Mouse (Mus musculus) lung, embryonic 14.5 days (tissue): Measurements from ENCODE around the gene Hk1. TPM values are rescaled to one million over a fixed set of nuclear protein-coding genes. Genes with fewer than 3 reads are reported as not detected.

Experiments used
- ATAC-seq: fragments of 200-750 bp; cut with Nextera tagmentation; 2 replicates; pipeline ENCODE4 v1.8.0; 2017; ENCODE audit warnings: mild to moderate bottlenecking, moderate TSS enrichment, moderate library complexity; ENCODE audit not compliant: insufficient read depth
- DNase-seq: peaks from one replicate; pipeline ENCODE4 v3.0.0-alpha.2; 2015
- H3K27ac ChIP-seq: fragments of 300-500 bp; sonication (generic); 2 replicates; pipeline ENCODE4 v1.5.1; 2014; ENCODE audit warnings: low read depth, mild to moderate bottlenecking, moderate library complexity
- H3K27me3 ChIP-seq: fragments of 300-500 bp; sonication (generic); 2 replicates; pipeline ENCODE4 v1.6.1; 2014; ENCODE audit warnings: low read length, control low read depth; ENCODE audit not compliant: insufficient read depth
- H3K36me3 ChIP-seq: fragments of 300-500 bp; sonication (generic); 2 replicates; pipeline ENCODE4 v1.6.1; 2014; ENCODE audit warnings: control low read depth; ENCODE audit not compliant: insufficient read depth
- H3K4me1 ChIP-seq: fragments of 300-500 bp; sonication (generic); 2 replicates; pipeline ENCODE4 v1.6.1; 2014; ENCODE audit warnings: antibody characterized with exemption, control low read depth; ENCODE audit not compliant: insufficient read depth
- H3K4me2 ChIP-seq: fragments of 300-500 bp; sonication (generic); 2 replicates; pipeline ENCODE4 v1.6.1; 2014; ENCODE audit warnings: mild to moderate bottlenecking
- H3K4me3 ChIP-seq: fragments of 300-500 bp; sonication (generic); 2 replicates; pipeline ENCODE4 v1.5.1; 2014; ENCODE audit warnings: low read depth, low read length
- H3K9ac ChIP-seq: fragments of 300-500 bp; sonication (generic); 2 replicates; pipeline ENCODE4 v1.6.1; 2014
- H3K9me3 ChIP-seq: fragments of 300-500 bp; sonication (generic); 2 replicates; pipeline ENCODE4 v1.6.1; 2016; ENCODE audit warnings: low read depth, low read length, control low read depth
- CTCF ChIP-seq: IDR thresholded peaks from 2 replicates; pipeline ENCODE4 v1.5.1; 2016; ENCODE audit warnings: antibody characterized with exemption, low read depth
- WGBS: fragments of 180-500 bp; shearing (Covaris S2); extraction: QIAGEN DNeasy Blood & Tissue Kit; methylation state at CpG from one replicate; pipeline ENCODE4 v1.1.7; 2014; 5-methylcytosine and 5-hydroxymethylcytosine counted together
- polyA plus RNA-seq: library from polyadenylated mRNA; unstranded; fragments of >200 nt; fragmentation: Nextera tagmentation; extraction: Ambion mirVana; gene quantifications from 2 replicates; pipeline ENCODE4 v1.2.1, GENCODE M21; 2014

Hk1 gene
- polyA plus RNA-seq, 1 experiment from 2014 or later: 20.9 TPM

- TF ChIP-seq CTCF: no peak
- H3K9ac ChIP-seq: no peak overlapping the region
Measured at GRCm38 (mm10) chr10:62336601-62337578, 42.8 kb downstream of the Hk1 start.

GRCm38 (mm10) chr10:62335423-62335776 is 44.3 kb downstream of the Hk1 start:
- H3K4me3 ChIP-seq: no peak overlapping the region
- H3K27ac ChIP-seq: no peak overlapping the region

More at GRCm38 (mm10) chr10:62336601-62337578, 42.8 kb downstream of the Hk1 start:
- ATAC-seq (no peak), DNase-seq (peak; percentile 50)
- no peak overlapping the region for H3K27ac ChIP-seq
- H3K4me2 ChIP-seq: no peak overlapping the region; the same call in 1 of the 2 replicates
- no peaks in the 10 kb centered on the region for H3K36me3 ChIP-seq
- H3K4me3 ChIP-seq: no peak overlapping the region
- 0 out of 2 replicates have a peak, but pooled peaks cover 7% of the 10 kb centered on the region for H3K4me1 ChIP-seq
- H3K9me3 ChIP-seq: no peaks in the 10 kb centered on the region
- 37% methylated on average over 12 of the region's 12 CpGs for WGBS
- H3K27me3 ChIP-seq: no peaks in the 10 kb centered on the region

GRCm38 (mm10) chr10:62334686-62335422 is 44.9 kb downstream of the Hk1 start:
- 0 out of 2 replicates have a peak, but pooled peaks cover 3% of the 10 kb centered on the region for H3K4me1 ChIP-seq
- H3K27me3 ChIP-seq: no peaks in the 10 kb centered on the region
- WGBS: 52% methylated on average over 20 of the region's 20 CpGs
- no peaks in the 10 kb centered on the region for H3K36me3 ChIP-seq
- no peak overlapping the region for H3K9ac ChIP-seq
- DNase-seq (no peak), ATAC-seq (no peak)
- no peak for TF ChIP-seq CTCF
- no peak overlapping the region for H3K27ac ChIP-seq
- H3K4me2 ChIP-seq: 0 out of 2 replicates have a peak overlapping the region, but pooled peaks have one; percentile 10
- H3K4me3 ChIP-seq: no peak overlapping the region
- no peaks in the 10 kb centered on the region for H3K9me3 ChIP-seq

More at GRCm38 (mm10) chr10:62335423-62335776, 44.3 kb downstream of the Hk1 start:
- no peaks in the 10 kb centered on the region for H3K9me3 ChIP-seq
- no peak for TF ChIP-seq CTCF
- H3K4me2 ChIP-seq: 0 out of 2 replicates have a peak overlapping the region, but pooled peaks have one; percentile 10
- WGBS: 12% methylated on average over 6 of the region's 6 CpGs
- no peaks in the 10 kb centered on the region for H3K27me3 ChIP-seq
- DNase-seq: peak; percentile 47
- H3K36me3 ChIP-seq: no peaks in the 10 kb centered on the region
- H3K4me1 ChIP-seq: 0 out of 2 replicates have a peak, but pooled peaks cover 3% of the 10 kb centered on the region
- ATAC-seq: no peak
- no peak overlapping the region for H3K9ac ChIP-seq

- H3K4me3 ChIP-seq: no peak overlapping the region
- H3K4me2 ChIP-seq: peak overlapping the region; percentile 55; the same call in 1 of the 2 replicates
- H3K9ac ChIP-seq: no peak overlapping the region
- no peak for TF ChIP-seq CTCF
- DNase-seq (no peak), ATAC-seq (no peak)
- no peaks in the 10 kb centered on the region for H3K27me3 ChIP-seq
- H3K9me3 ChIP-seq: no peaks in the 10 kb centered on the region
- WGBS: 62% methylated on average over 14 of the region's 14 CpGs
- no peaks in the 10 kb centered on the region for H3K4me1 ChIP-seq
- no peaks in the 10 kb centered on the region for H3K36me3 ChIP-seq
- H3K27ac ChIP-seq: no peak overlapping the region; the same call in 1 of the 2 replicates
Measured at GRCm38 (mm10) chr10:62333269-62333668, 46.4 kb downstream of the Hk1 start.

GRCm38 (mm10) chr10:62332514-62332913 is 47.2 kb downstream of the Hk1 start:
- DNase-seq (peak; percentile 73), ATAC-seq (peak; percentile 68)
- WGBS: 20% methylated on average over 7 of the region's 7 CpGs
- no peak for TF ChIP-seq CTCF
- H3K9me3 ChIP-seq: no peaks in the 10 kb centered on the region
- H3K4me3 ChIP-seq: peak overlapping the region; percentile 17; the same call in 1 of the 2 replicates
- no peaks in the 10 kb centered on the region for H3K36me3 ChIP-seq
- no peaks in the 10 kb centered on the region for H3K27me3 ChIP-seq
- peak overlapping the region; percentile 55 for H3K4me2 ChIP-seq
- peak overlapping the region; percentile 32 for H3K27ac ChIP-seq
- peak overlapping the region; percentile 40 for H3K9ac ChIP-seq
- no peaks in the 10 kb centered on the region for H3K4me1 ChIP-seq

- no peaks in the 10 kb centered on the region for H3K27me3 ChIP-seq
- DNase-seq (no peak), ATAC-seq (no peak)
- no peak for TF ChIP-seq CTCF
- WGBS: 65% methylated on average over 11 of the region's 12 CpGs
- peak overlapping the region; percentile 24; the same call in 1 of the 2 replicates for H3K27ac ChIP-seq
- no peaks in the 10 kb centered on the region for H3K9me3 ChIP-seq
- H3K4me3 ChIP-seq: no peak overlapping the region
- H3K4me1 ChIP-seq: no peaks in the 10 kb centered on the region
- no peaks in the 10 kb centered on the region for H3K36me3 ChIP-seq
- peak overlapping the region; percentile 55 for H3K4me2 ChIP-seq
- H3K9ac ChIP-seq: no peak overlapping the region
Measured at GRCm38 (mm10) chr10:62331771-62332170, 47.9 kb downstream of the Hk1 start.

GRCm38 (mm10) chr10:62331296-62331695 is 48.4 kb downstream of the Hk1 start:
- Histone ChIP-seq H3K4me3 (no peak overlapping the region), H3K4me1 (no peaks in the 10 kb centered on the region), H3K27me3 (no peaks in the 10 kb centered on the region), H3K36me3 (no peaks in the 10 kb centered on the region), H3K27ac (no peak overlapping the region), H3K4me2 (no peak overlapping the region), H3K9ac (no peak overlapping the region), H3K9me3 (no peaks in the 10 kb centered on the region)
- DNase-seq (no peak), ATAC-seq (no peak)
- TF ChIP-seq CTCF: no peak
- 90% methylated on average over 8 of the region's 9 CpGs for WGBS
